Comparison of ENCODE assay signal across 12 mouse cellular contexts in genomic region chr1:128360601-128361000, GRCm38 (mm10). TPM values are rescaled to one million over a fixed set of nuclear protein-coding genes. Genes with fewer than 3 reads are reported as not detected.
DNase-seq lines count a peak whose midpoint lies in the region; ATAC-seq and TF ChIP-seq lines count a peak whose summit lies in the region.
"Had no signal": no experiment of that assay in that cellular context is flagged by ENCODE, and none has a peak within 500 bp of the region (broad histone marks: within the 10 kb centered on the region; RNA-seq: fewer than 3 reads in every experiment).

No protein-coding gene starts in this region.

- no peak for TF ChIP-seq CTCF in brain, embryonic 14.5 days (IDR thresholded peaks at IDR 0.05; ENCODE audit: borderline replicate concordance, extremely low read depth, insufficient read depth, insufficient read length)

- H3K27me3 ChIP-seq in heart, embryonic 15.5 days = no peaks in the 10 kb centered on the region
- no peaks in the 10 kb centered on the region for H3K27me3 ChIP-seq in liver, embryonic 15.5 days

- H3K4me1 ChIP-seq in heart, embryonic 15.5 days (replicated peaks) = peaks cover 33% of the 10 kb centered on the region
- peaks cover 40% of the 10 kb centered on the region for H3K4me1 ChIP-seq in liver, embryonic 15.5 days (replicated peaks)

- no peak for ATAC-seq in heart, embryonic 15.5 days (replicated peaks; ENCODE audit: insufficient number of reproducible peaks, insufficient read depth, low FRiP score, low read depth)
- no peak for ATAC-seq in liver, embryonic 15.5 days (ENCODE audit: insufficient read depth)
- ATAC-seq: inflammation-experienced regulatory T-cells, adult 6 months had no signal

- no peak for TF ChIP-seq POLR2A in brain, embryonic 14.5 days (IDR thresholded peaks at IDR 0.05; ENCODE audit: borderline replicate concordance, extremely low read depth, insufficient read depth, insufficient read length, poor library complexity, severe bottlenecking)

- WGBS in heart, embryonic 15.5 days = 48% methylated on average over 2 of the region's 2 CpGs
- 68% methylated on average over 2 of the region's 2 CpGs for WGBS in liver, embryonic 15.5 days (ENCODE audit: insufficient replicate concordance)

- 0 out of 2 replicates have a peak overlapping the region, but pooled peaks have one; percentile 10 for H3K27ac ChIP-seq in heart, embryonic 15.5 days
- peak overlapping the region; percentile 74; the same call in 1 of the 2 replicates for H3K27ac ChIP-seq in liver, embryonic 15.5 days (replicated peaks)

- no peak overlapping the region for H3K4me3 ChIP-seq in heart, embryonic 15.5 days
- no peak overlapping the region for H3K4me3 ChIP-seq in liver, embryonic 15.5 days (replicated peaks)

- DNase-seq in heart, adult 18-20 months = no peak
- DNase-seq in brain, embryonic 14.5 days (ENCODE audit: low read depth) = peak; percentile 78
- peak; percentile 38 to 62 for DNase-seq in frontal cortex, adult 2 months (ENCODE audit: extremely low spot score in 1 of 2, low spot score in 1 of 2)
- no peak for DNase-seq in thymus, adult 18-20 months
- DNase-seq in lung, postnatal 14 days = no peak
- no peak for DNase-seq in lung, postnatal 4 days
- DNase-seq: lung, postnatal 36 days; thymus, postnatal 25 days had no signal

- H3K9me3 ChIP-seq in heart, embryonic 15.5 days (replicated peaks) = no peaks in the 10 kb centered on the region
- no peaks in the 10 kb centered on the region for H3K9me3 ChIP-seq in liver, embryonic 15.5 days (replicated peaks)
- H3K9me3 ChIP-seq: forebrain, embryonic 10.5 days had no signal

- no peak overlapping the region for H3K9ac ChIP-seq in heart, embryonic 15.5 days
- no peak overlapping the region for H3K9ac ChIP-seq in liver, embryonic 15.5 days

- 0 out of 2 replicates have a peak overlapping the region, but pooled peaks have one; percentile 84 for H3K4me2 ChIP-seq in heart, embryonic 15.5 days
- H3K4me2 ChIP-seq in liver, embryonic 15.5 days = no peak overlapping the region

- H3K36me3 ChIP-seq in heart, embryonic 15.5 days = peaks cover 33% of the 10 kb centered on the region; the same call in 1 of the 2 replicates
- peaks cover 52% of the 10 kb centered on the region for H3K36me3 ChIP-seq in liver, embryonic 15.5 days (replicated peaks)

RNA-seq across cellular contexts. Expression of gene Mcm6, which starts 1.1 kb away (rescaled TPM):
- polyA plus RNA-seq in heart, embryonic 15.5 days (2015; fragmentation: Nextera tagmentation; extraction: Ambion mirVana) = 118 and 153 TPM in 2 replicates
- 1 to 10 TPM; 6.0 to 6.5 TPM for total RNA-seq in heart, adult 18-20 months (2021)
- 60.3 and 70.2 TPM in 2 replicates for polyA plus RNA-seq in brain, embryonic 14.5 days (2012; rRNA removed)
- polyA plus RNA-seq in frontal cortex, adult 2 months (2012; rRNA removed) = 8.9 and 11.2 TPM in 2 replicates
- polyA plus RNA-seq in liver, embryonic 15.5 days (2015; fragmentation: Nextera tagmentation; extraction: Ambion mirVana) = 211 and 212 TPM in 2 replicates

RNA-seq across cellular contexts. Expression of gene Lct, which starts 32.5 kb away (rescaled TPM):
- 0.03 and 0.08 TPM in 2 replicates for polyA plus RNA-seq in heart, embryonic 15.5 days (2015; fragmentation: Nextera tagmentation; extraction: Ambion mirVana)
- not detected for total RNA-seq in heart, adult 18-20 months (2021)
- 0.21 and 0.25 TPM in 2 replicates for polyA plus RNA-seq in brain, embryonic 14.5 days (2012; rRNA removed)
- polyA plus RNA-seq in frontal cortex, adult 2 months (2012; rRNA removed) = 0.42 and 0.92 TPM in 2 replicates
- 0.02 and 0.07 TPM in 2 replicates for polyA plus RNA-seq in liver, embryonic 15.5 days (2015; fragmentation: Nextera tagmentation; extraction: Ambion mirVana)

RNA-seq across cellular contexts. Expression of gene Dars, which starts 56.6 kb away (rescaled TPM):
- polyA plus RNA-seq in heart, embryonic 15.5 days (2015; fragmentation: Nextera tagmentation; extraction: Ambion mirVana) = 96.1 and 99.2 TPM in 2 replicates
- total RNA-seq in heart, adult 18-20 months (2021) = 10 to 100 TPM; 69.2 to 71.5 TPM
- polyA plus RNA-seq in brain, embryonic 14.5 days (2012; rRNA removed) = 47.7 and 55.3 TPM in 2 replicates
- polyA plus RNA-seq in frontal cortex, adult 2 months (2012; rRNA removed) = 39.9 and 45.7 TPM in 2 replicates
- 89.5 and 96.3 TPM in 2 replicates for polyA plus RNA-seq in liver, embryonic 15.5 days (2015; fragmentation: Nextera tagmentation; extraction: Ambion mirVana)

Comparison
In these comparisons a context has a peak if more than half of its experiments do, and no peak if none do; other contexts are left out.
1. DNase-seq: peak in brain, embryonic 14.5 days (single experiment) and frontal cortex, adult 2 months (2 of 2); none in heart, adult 18-20 months (0 of 2), thymus, adult 18-20 months (0 of 2), lung, postnatal 14 days (single experiment) and lung, postnatal 4 days (0 of 2).